Mouse (Mus musculus) testis, adult 2 months (tissue): ENCODE measurements around the gene Adam8.

Source experiments
- CTCF ChIP-seq: fragments of 200-500 bp; IDR thresholded peaks from 2 replicates; pipeline ENCODE4 v1.5.1; 2012; ENCODE audit warnings: low read depth, mild to moderate bottlenecking, inconsistent platforms, low read length, moderate library complexity; ENCODE audit not compliant: control insufficient read depth, insufficient read depth, insufficient replicate concordance
- POLR2A ChIP-seq: fragments of 200-500 bp; IDR thresholded peaks from 2 replicates; pipeline ENCODE4 v1.6.1; 2012; ENCODE audit warnings: low read depth, mild to moderate bottlenecking, inconsistent platforms, low read length, moderate library complexity; ENCODE audit not compliant: control insufficient read depth

DNA sequence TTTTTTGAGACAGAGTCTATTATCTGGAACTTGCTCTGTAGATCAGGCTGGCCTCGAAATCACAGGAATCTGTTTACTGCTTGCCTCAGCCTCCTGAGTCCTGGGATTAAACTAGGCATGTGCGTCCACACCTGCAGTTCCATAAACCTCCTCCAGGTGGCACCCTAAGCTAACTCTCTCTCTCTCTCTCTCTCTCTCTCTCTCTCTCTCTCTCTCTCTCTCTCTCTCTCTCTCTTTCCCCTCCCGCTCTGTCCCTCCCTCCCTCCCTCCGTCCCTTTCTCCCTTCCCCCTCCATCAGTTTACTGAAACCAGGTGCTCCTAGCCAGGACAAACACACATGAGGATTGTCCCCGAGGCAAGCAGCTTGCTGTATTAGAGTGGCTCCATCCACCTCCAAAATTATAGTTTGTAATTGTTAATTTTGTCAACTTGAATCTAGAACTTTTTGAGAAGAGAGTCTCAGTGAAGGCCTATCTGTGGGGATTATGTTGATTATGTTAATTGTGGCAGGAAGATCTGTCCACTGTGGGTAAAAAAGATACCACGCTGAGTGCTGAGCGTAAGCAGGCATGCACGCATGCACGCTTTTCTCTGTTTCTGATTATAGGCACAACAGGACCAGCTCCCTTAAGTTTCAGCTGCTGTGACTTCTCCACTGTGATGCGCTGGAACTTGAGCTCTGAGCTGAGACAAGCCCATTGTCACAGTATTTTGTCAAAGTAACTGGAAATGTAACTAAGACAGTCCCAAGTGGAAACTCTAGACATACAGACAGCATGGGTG, 22.8 kb downstream of the Adam8 start:
- peak; percentile 68; the same call in 1 of the 2 replicates for TF ChIP-seq CTCF
- no peak for TF ChIP-seq POLR2A
